Mouse (Mus musculus): ENCODE data around the gene Agpat4.

DNA sequence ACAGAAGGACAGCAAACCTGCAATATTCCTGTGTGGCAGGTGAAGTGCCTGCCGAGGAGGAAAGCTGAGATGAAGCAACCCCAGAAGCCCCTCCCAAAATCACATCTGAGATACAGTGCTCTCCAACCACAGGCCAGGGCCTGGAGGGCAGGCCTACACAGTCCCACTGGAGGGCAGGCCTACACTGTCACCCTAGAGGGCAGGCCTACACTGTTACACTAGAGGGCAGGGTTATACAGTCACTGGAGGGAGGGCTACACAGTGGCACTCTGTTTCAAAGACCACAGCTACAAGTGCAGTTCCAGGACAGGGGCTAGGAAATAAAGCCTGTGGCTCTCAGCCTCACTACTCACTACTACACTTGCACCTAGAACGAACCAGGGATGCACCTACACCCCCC is 143.4 kb downstream of the Agpat4 start:
- TF ChIP-seq CTCF (IDR thresholded peaks at IDR 0.05; ENCODE audit: low read depth), result peak; percentile 65
- TF ChIP-seq EP300 (IDR thresholded peaks at IDR 0.05; ENCODE audit: low read depth), result no peak

Measured in liver, postnatal 0 days (tissue).